Mouse (Mus musculus) v-Abl transformed pro-B cells (cell line): Measurements from ENCODE around the gene Colca2.

ENCODE experiments used
- in situ Hi-C, 2 experiments: fragments of 400-800 bp; cut with MboI; formaldehyde crosslinking; loops; one replicate each; pipeline ENCODE4 v1.15.1; 2025; ENCODE audit not compliant: unreplicated experiment in 2 of 2

Gene Colca2

DNA sequence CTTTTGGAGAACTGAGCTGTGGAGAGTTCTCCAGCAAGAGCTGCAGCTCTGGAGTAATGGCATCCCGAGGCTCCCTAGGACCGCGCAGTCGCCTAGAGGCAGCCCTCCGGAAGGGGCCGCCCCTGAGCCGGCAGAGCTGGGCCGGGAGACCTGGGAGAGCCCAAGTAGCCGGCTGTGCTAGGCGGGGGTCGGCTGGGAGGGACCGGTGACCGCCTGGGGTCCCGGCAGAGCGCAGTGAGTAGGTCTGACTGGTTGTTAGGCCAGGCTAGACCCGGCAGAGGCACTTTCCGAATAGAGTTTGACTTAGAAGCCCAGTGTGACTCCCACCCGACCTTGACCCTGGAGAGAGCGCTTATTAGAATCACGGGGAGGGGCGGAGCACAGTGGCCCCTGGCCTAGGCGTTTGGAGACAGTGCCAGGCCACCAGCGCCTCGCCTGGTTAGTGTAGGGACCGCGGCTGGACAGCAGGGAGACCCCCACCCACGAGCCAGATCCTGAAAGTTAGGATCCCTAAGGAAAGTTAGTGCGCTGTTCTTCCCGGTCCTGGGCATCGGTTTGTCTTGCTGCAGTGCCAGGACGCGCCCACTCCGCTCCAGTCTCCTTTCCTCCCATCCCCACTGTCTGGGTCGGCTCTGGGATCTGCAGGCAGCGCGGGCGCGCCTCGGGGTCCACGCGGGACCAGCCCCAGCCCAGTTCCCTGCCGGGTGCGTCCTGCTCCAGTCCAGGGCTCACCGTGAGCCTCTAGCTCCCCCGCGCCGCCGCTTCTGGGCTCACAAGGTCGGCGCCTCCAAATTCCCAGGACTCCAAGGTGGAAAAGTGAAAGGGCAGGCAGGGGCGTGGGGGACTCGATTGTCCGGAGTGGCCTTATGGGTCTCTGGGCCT is at the start of gene Colca2:
Gene Colca2 (minus strand): TSS at position 70 of the 882 bp plus-strand sequence.
- in situ Hi-C loops: loop anchor here in 1 of 2 experiments (25.0 kb wide), 1 partner anchor 241 kb away; no protein-coding TSS in a partner anchor

DNA sequence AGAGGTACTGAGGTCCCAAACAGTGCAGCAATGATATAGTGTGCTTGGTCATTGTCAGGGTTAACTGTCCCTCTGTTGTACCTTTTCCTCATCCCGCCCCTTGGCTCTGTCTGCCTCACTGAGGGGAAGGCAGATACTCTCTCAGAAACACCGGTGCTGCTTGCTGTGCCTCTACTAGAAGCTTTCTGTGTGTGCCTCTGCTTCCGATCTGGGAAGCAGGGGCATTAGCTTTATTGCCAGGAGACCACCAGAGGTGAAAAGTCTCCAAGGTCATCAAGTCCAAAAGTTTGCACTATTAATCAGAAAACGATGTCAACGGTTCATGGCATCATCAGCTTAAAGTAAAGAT is 49.2 kb upstream of the Colca2 start:
- in situ Hi-C loops: loop anchor here in 1 of 2 experiments (25.0 kb wide), 1 partner anchor 960 kb away; no protein-coding TSS in a partner anchor

DNA sequence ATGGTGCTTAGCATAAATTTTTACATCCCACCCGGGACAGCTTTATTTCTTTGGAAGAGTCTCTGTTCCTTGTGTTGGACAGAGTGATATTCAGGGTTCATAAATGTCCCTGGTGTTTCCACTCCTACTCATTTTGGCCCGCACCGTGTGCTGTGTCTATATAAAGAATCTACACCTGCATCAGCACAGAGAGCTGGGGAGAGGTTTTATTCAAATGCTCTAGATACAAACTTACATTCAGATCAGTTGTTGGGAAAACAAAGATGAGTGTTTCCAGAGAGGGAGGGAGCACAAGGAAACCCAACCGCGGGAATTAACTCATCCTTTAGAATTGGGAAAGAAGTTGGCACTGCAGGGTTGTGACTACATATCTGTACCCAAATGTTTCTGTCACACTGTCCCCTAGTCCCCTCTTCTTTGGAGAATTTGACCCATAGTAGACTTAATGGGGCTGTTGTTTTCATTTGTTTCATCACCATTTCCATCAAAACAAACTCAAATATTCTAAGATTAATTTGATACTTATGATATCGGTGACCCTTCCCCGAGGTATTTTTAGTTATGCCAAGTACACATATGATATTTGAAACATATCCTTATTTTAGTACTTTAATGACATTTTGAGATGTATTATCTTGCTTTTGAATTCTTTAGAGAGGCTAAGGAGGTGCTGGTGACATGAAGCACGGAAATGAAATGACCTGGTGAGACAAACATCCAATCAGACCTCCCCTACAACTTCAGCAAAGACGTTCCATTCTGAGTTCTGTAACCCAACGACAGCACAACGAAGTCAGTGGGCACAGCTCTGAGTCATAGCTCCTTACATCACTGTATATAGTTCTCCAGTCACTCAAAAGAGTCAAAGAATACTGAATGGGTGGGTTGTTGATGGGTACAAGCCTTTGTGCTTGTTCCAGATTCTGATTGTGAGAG is 48.5 kb upstream of the Colca2 start:
- in situ Hi-C loops: loop anchor here in 1 of 2 experiments (25.0 kb wide), 1 partner anchor 960 kb away; no protein-coding TSS in a partner anchor

DNA sequence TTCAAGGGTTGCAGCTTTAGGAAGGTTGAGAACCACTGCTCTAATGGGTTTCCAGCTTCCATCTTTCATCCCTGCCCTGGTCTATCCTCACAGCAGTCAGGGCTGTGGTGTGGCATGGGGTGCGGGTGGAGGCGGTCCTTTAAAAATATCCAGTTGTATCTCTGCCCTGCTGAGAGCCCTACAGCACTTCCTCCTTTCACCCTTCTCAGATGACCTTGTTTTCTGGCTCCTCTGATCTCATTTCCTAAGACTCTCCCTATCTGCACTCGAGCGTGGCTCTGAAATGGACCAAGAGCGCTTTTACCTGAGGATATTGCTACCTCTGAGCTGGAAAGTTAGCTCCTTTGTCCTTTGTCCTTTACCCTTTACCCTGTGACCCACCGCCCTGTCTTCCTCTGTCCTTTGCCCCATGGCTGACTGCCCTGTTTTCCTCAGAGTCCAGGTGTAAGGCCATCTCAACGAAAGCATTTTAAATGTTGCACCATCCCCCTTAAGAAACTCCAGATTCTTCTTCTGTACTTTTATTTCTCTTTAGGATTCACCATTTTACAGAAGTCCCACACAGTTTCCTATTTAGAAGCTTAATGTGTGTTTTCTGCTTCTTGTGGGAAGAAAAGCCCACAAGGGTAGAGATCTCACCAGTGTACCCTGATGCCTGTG is 46.2 kb upstream of the Colca2 start:
- in situ Hi-C loops: loop anchor here in 1 of 2 experiments (25.0 kb wide), 2 partner anchors 862 to 963 kb away; no protein-coding TSS in a partner anchor

GRCm38 (mm10) chr9:51320096-51320495 is 41.7 kb upstream of the Colca2 start:
- in situ Hi-C loops: loop anchor here in 1 of 2 experiments (25.0 kb wide), 1 partner anchor 858 kb away; no protein-coding TSS in a partner anchor

DNA sequence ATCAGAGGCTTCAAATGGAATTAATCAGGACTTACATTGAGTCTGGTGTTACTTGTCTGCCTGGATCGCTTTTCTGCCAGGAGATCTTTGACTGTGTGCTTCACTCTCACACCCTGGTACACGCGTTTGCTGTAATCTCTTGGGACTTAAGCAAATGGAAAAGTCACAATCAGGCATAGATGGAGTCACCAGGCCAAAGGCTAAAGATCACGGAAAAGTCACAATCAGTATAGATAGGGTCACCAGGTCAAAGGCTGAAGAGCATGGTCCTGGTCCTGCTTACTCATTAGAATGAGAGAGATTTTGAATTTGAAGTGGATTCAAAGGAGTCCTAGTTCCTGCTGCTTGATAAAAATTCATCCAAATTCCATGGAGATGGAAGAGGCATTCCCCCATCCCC is 39.9 kb upstream of the Colca2 start:
- in situ Hi-C loops: loop anchor here in 1 of 2 experiments (25.0 kb wide), 1 partner anchor 856 kb away; no protein-coding TSS in a partner anchor

- in situ Hi-C loops: loop anchor here in 1 of 2 experiments (25.0 kb wide), 1 partner anchor 855 kb away; no protein-coding TSS in a partner anchor
Observed at GRCm38 (mm10) chr9:51317322-51317721, 39.0 kb upstream of the Colca2 start.

GRCm38 (mm10) chr9:51315402-51316063 is 37.2 kb upstream of the Colca2 start:
- in situ Hi-C loops: loop anchor here in 1 of 2 experiments (25.0 kb wide), 1 partner anchor 853 kb away; no protein-coding TSS in a partner anchor

- in situ Hi-C loops: loop anchor here in 1 of 2 experiments (25.0 kb wide), 1 partner anchor 850 kb away; no protein-coding TSS in a partner anchor
Observed at GRCm38 (mm10) chr9:51312554-51313317, 34.4 kb upstream of the Colca2 start.

DNA sequence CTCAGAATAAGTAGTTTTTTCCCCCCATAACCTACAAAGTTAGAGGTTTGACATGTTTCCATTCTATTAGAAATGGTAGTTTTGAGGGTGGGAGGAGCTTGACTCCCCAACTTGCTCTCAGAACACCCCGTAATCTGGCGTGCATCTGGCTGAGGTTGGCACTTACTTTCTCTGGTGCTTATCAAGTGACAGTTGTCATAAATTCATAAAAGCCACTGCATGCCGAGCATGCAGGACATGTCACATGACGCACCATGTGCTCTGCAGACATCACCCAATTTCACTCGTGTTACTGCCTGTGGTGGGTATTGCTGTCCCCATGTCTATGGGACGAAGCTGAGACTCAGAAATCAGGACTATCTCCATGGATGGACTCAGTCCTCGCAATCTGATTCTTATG is 32.1 kb upstream of the Colca2 start:
- in situ Hi-C loops: loop anchor here in 1 of 2 experiments (25.0 kb wide), 1 partner anchor 848 kb away; no protein-coding TSS in a partner anchor

- in situ Hi-C loops: loop anchor here in 1 of 2 experiments (25.0 kb wide), 1 partner anchor 844 kb away; no protein-coding TSS in a partner anchor
Observed at GRCm38 (mm10) chr9:51306351-51306750, 28.0 kb upstream of the Colca2 start.

DNA sequence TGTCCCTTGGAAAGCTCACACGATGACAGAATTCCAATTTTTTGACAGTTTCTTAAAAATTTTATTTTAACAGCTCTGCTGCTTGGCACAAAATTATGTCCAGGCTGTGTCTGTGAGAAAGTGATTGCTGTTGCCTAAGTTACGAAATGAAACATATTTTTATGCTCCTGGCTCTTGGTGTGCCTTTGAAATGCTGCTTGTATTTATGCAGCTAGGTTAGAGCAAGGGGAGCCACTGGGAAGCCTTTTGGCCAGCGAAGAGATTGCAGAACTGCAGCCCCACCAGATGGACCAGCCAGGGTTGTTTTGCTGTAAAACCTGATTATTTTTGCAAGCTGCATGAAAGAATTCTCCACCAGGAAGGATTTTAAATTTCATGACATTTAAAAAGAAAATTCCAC is 26.8 kb upstream of the Colca2 start:
- in situ Hi-C loops: loop anchor here in 1 of 2 experiments (25.0 kb wide), 1 partner anchor 843 kb away; no protein-coding TSS in a partner anchor

- in situ Hi-C loops: loop anchor here in 1 of 2 experiments (25.0 kb wide), 1 partner anchor 842 kb away; no protein-coding TSS in a partner anchor
Observed at GRCm38 (mm10) chr9:51303980-51304379, 25.6 kb upstream of the Colca2 start.

DNA sequence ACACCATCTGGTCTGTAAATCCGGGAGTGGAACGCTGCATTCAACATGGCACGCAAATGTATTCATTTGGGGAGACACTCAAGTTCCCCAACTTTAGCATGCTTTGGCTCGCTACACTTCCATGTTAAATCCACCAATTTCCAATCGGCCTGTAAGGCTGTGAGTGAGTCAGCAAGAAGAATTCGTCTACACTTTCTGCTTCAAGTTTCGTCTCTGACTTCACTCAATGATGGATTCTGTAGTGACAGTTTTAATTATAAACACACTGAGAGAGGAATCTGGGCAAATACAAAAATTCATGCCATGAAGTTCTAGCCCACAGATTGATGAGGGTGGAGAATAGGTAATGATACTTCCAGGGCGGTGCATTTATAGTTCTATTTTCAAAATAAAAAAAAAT is 15.2 kb upstream of the Colca2 start:
- in situ Hi-C loops: loop anchor here (5.0 to 25.0 kb wide), 6 partner anchors 66 to 624 kb away; no protein-coding TSS in a partner anchor

DNA sequence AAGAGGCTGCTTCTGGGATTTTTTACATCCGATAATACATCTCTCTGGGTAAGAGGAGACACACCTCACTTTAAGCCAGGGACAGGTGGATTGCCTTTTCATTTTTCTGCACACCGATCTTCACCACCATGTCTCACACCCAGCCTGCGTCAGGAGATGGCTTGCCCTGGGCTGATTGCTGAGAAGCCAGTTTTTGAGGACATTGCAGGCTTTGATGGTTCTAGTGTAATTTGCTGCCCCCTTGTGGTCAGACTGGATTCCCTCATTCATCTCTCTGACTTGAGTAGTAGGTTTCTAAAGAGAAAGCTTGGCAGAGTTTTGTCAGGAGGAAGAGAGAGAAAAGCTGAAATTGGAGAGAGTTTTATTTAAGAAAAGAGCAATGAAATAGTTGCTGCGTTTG is 14.3 kb upstream of the Colca2 start:
- in situ Hi-C loops: loop anchor here (5.0 to 25.0 kb wide), 6 partner anchors 65 to 625 kb away; no protein-coding TSS in a partner anchor

- in situ Hi-C loops: loop anchor here (5.0 to 25.0 kb wide), 6 partner anchors 64 to 626 kb away; no protein-coding TSS in a partner anchor
Observed at GRCm38 (mm10) chr9:51290980-51291379, 12.6 kb upstream of the Colca2 start.

GRCm38 (mm10) chr9:51286079-51286478 is 7.7 kb upstream of the Colca2 start:
- in situ Hi-C loops: loop anchor here in 1 of 2 experiments (25.0 kb wide), 1 partner anchor 249 kb away; no protein-coding TSS in a partner anchor
